Mouse (Mus musculus) embryo, embryonic 11.5 days (tissue): ENCODE results near the gene Abcg1.

Experiments used
- DNase-seq: peaks from one replicate; pipeline ENCODE4 v3.0.0-alpha.2; 2012; ENCODE audit warnings: low read depth, low spot score

Abcg1 gene

GRCm38 (mm10) chr17:31079078-31079840 lies 21.8 kb downstream of the Abcg1 start:
- DNase-seq, result no peak

DNA sequence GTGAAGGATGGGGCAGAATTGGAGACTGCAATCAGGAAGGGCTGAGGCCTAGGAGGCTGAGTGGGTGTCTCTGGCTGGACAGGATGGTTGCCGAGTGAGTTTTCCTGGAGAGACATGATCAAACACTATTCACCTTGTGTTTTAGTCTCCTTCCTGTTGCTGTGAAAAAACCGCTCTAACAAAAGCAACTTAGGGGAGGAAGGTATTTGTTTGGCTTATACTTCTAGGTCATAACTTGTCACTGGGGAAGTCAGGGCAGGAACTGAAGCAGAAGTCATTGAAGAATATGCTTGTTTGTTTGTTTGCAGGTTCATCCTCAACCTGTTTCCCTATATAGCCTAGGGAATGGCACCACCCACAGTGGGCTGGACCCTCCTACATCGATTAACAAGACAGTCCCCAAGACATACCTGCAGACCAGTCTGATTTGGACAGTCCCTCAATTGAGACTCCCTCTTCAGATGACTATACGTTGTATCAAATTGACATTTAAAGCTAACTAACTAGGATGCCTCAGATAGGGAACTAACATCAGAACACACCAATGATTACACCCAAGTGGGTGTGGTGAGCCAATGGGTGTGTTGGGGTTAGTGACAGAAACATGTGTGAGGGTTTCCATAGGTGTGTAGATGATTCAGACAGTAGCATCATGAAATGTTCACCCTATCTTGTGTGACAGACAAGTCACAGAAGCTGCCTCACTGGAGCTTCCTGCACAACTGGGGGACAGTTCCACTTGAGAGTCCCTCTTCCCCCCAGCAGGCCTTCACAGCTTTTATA lies 25.0 kb downstream of the Abcg1 start:
- no peak for DNase-seq

GRCm38 (mm10) chr17:31085519-31085918 lies 28.0 kb downstream of the Abcg1 start:
- no peak for DNase-seq

DNA sequence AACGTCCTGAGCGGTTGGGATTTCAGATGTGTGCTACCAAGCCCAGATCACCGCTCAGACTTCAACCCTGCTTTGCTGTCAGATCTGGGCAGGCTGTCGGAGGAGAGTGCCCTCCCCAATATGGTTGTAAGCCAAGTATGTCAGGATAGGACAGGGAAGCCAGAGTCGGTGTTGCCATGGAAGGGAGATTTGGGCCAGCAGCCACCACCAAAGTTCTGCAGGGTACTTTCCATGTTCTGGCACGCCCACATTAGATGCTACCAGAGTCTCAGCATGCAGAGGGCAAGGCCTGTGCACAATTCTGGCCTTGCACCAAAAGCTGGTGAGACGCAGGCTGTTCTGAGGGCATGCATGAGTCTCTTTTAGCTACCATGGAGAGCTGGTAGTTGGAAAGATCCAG lies 28.7 kb downstream of the Abcg1 start:
- DNase-seq, result no peak

DNA sequence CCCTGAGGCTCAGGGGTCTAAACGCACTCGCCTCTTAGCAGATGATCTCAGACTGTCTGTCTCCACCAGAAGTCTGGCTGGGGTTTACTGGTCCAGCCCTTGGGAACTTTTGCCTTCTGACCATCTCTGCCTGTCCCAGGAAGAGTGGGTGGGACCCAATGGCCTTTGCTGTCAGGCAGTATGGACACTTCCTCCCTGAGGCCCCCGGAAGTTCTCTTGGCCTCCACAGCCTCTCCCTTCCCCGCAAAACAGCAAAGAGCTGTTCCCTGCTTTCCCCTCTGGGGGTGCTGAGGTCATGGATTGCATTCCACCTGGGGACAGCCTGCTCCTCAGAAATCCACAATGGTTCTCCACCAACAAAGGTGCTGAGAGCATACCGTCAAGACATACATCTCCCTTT lies 31.2 kb downstream of the Abcg1 start:
- no peak for DNase-seq

GRCm38 (mm10) chr17:31089848-31090247 lies 32.4 kb downstream of the Abcg1 start:
- no peak for DNase-seq

DNA sequence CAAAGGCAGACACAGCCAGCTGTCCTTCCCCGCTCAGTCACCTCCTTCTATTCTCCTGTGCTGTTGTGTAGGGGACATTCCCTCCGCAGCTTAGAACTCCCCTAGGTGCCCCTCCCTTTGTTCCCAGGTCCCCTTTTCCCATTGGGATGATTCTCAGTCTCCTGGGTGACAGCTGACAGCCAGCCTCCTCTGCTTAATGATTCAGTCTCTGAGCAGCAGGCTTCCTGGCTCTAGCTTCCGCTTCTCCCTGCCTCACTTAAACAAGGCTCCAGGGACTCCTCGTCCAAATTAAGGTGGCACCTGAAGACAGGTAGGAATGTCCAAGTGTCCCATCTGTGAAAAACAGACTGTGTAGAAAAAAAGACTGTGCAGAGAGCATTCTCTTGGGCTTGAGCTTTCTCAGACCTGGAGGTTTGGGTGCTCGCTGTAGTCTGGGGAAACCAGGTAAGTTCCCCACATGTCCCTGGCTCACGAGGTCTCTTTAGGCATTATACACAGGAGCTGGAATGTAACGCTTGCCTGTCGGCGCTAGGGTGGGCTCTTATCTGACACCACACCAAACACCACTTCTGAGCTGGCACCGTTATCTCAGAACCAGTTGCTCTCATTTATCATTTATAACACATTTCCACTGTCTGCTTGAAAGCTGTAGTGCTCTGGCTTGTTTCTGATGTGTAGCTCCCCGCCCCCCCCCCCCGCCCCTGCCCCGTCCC lies 33.7 kb downstream of the Abcg1 start:
- no peak for DNase-seq

- DNase-seq, result no peak
Measured at GRCm38 (mm10) chr17:31094781-31095180, 37.3 kb downstream of the Abcg1 start.

- no peak for DNase-seq
Measured at GRCm38 (mm10) chr17:31095570-31095969, 38.1 kb downstream of the Abcg1 start.

DNA sequence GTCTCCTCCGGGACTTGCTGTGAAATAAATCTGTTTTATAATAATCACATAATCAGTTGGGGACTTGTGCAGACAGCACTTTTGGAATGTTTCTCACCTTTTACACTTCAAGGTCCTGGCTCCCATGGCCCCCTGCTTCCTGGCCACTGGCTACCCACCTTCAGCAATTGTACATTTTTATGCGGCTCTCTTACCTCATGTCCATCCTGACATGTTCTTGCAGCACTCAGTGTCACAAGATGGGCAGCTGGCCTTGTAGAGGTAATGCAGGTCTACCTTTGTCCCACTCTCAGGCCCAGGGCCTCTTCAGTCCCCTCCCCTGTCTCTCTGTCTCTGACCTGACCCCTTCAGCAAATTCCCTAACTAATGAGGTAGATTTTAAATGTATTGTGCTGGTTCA lies 39.4 kb downstream of the Abcg1 start:
- DNase-seq, result no peak

GRCm38 (mm10) chr17:31098788-31099187 lies 41.3 kb downstream of the Abcg1 start:
- no peak for DNase-seq

DNA sequence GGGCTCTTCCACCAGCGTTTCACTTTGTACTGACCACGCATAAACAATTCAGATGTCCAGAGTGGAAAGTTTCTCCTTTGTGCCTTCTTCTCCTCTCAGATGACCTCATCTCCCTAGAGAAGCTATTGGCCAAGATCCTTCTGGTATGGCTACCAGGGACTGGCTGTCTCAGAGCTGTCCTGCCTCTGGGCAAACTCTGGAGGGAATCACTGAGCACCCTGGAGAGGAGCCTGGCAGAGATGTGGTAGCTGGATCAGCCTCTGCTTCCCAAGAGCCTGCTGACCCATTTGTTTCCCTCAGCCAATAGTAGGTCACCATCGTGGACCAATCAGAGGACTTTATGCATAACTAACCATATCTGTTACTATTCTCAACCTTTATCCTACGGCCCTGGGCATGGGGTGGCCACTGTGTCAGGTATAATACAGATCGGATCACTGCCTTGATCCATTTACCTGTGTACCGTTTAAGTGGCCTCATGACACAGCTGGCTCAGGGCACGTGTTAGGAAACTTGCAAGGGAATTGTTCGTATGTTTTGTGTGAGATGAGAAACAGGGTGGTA lies 45.6 kb downstream of the Abcg1 start:
- DNase-seq, result no peak

DNA sequence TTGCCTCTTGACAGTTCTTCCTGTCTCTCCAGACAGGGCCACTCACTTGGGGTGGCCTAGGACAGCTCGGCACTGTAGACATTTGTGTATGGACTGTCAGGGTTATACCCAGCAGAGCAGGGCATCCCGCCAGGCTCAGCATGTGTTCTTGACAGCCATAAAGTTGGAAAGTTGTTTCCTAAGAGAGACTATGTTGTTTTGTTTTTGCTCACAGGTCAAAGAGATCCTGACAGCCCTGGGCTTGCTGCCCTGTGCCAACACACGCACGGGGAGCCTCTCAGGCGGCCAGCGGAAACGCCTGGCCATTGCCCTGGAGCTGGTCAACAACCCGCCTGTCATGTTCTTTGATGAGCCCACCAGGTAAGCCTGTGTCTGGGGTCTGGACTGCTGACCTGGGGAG lies 46.3 kb downstream of the Abcg1 start:
- no peak for DNase-seq

DNA sequence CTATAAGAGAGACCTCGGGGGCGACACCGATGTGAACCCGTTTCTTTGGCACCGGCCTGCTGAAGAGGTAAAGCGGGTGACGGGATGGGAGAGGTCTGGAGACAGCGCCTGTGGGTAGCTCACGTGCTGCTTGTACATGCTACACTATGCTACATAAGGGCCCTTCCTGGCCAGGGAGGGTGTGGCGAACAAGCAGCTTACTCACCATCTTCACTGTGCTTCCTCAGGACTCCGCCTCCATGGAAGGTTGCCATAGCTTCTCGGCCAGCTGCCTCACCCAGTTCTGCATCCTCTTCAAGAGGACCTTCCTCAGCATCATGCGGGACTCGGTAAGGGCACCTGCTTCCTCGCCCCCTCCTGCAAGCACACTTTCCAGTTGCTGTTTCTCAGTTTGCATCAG lies 50.9 kb downstream of the Abcg1 start:
- no peak for DNase-seq

DNA sequence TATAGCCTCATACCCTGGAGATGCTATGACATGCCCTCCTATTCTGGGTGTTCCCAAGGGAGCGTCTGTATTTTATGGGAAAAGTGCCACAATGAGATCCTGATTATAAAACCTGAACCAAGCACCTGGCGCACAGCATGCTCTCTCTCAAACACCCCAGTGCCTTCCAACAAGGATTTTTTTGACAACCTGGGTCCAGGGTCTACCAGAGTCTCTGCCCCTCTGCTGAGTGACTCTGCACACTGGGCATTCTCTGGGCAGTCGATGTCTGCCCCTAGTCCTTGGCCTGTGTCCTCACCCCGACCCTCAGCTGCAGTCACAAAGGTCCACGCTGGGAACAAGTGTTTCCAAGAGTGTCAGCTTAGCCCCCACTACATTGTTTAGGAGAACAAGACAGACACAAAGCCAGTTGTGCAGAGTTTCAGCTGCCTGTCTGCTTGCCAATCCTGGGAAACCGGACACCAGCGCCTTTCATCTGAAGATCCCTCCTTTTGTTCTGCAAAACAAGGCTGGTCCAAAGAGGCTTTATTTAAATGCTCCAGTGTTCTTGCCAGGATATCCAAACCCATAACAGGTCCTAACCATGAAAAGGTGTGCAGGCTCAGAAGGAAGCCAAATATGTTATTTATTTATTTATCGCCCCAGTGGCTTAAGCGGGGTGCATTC lies 55.8 kb downstream of the Abcg1 start:
- DNase-seq, result no peak

GRCm38 (mm10) chr17:31116063-31116462 lies 58.6 kb downstream of the Abcg1 start:
- no peak for DNase-seq

DNA sequence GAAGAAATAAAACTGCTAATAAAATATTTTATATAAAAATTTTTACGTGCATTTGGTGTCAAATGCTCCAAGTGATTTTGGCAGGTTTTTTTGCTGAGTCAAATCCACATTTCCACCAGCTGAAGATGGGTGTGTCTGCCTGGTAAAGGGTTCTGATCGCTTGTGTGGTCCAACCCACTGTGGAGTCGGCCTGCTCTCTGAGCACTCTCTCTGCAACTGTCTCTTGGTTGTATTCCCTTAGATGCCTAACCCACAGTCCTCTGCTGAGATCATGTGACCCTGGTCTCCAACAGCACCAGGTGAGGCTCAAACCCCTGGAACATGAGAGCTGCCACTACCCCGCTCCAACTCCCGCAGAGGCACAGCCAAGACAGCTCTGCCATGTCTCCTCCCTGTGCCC lies 60.5 kb downstream of the Abcg1 start:
- DNase-seq, result no peak

DNA sequence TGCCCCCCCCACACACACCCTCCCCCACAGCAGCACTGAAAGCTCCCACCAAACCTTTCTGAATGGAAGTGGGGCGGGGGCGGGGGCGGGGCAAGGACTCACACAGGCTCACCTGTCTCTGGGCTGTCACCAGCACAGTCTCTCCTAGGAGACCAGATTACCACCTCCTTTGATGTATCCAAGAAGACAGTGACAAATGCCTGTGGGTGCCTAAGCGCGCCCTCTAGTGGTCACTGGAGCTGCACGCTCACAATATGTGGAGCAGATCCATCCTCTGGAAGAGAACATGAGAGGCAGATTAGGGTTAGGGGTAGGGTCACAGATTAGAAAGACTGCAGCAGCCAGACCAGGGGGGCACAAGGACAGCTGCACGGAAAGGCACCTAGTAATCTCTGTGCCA lies 62.0 kb downstream of the Abcg1 start:
- DNase-seq, result peak; percentile 56

DNA sequence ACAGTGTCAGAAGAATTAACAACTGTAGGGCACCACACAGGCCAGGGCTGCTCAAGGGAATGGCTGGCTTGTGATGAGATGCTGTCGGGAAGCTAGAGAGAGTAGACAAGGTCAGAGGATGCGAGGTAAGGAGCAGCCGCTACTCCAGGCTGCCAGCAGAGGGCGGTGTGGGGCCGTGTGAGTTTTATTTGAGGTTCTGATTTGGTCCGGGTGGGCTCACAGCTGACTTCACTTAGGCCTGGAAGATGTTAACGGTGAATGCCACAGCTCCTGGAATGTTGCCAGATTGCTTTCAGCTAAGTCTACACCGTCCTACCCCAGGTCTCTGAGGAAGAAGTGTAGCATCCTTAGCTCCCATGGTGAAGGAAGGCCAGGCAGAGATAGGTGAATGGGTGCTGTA lies 64.5 kb downstream of the Abcg1 start:
- peak; percentile 31 for DNase-seq

DNA sequence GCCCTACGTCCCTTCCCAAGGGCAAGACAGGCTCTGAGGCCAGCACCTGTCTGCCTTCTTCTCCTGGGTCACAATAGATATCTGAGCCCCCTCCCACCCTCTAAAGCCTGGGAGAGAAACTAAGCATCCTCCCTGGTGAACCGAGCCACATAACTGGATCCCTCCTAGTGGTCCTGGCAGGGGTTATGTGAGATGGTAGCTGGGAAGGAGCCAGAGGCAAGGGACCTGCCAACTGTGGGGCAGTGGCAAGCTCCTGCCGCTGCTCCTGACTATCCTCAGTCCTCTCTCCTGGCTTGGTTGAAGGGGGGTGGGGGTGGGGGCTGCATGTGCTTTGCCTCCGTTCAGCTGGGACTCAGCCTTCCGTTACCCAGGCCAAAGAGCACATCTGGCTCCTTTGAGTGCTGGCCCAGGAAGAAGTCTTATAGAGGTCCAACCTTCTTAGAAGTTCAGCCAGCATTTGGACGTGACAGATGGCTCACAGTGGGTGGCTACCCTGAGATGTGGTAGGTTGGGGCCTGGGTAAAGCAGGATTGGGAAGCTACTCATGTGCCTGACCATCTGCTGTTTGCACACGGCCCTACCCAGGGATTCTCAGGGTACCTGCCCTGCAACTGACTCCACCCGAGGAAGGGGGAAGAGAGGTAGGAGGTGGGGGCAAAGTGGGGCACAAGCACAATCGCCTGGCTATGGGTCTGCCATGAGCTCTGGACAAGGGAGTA lies 68.2 kb downstream of the Abcg1 start:
- DNase-seq, result no peak

GRCm38 (mm10) chr17:31128708-31129318 lies 71.3 kb downstream of the Abcg1 start:
- no peak for DNase-seq
